Mouse (Mus musculus) CH12.LX (cell line): ENCODE data around the gene Prph.

Source experiments
- EP300 ChIP-seq: IDR thresholded peaks from 2 replicates; pipeline ENCODE4 v1.6.1; 2011; ENCODE audit warnings: low read length, improper control_type of control experiment
- POLR2A ChIP-seq: IDR thresholded peaks from 2 replicates; pipeline ENCODE4 v1.6.1; 2011; ENCODE audit warnings: low read depth, mild to moderate bottlenecking, improper control_type of control experiment, low read length

- no peak for TF ChIP-seq POLR2A
- no peak for TF ChIP-seq EP300
Observed at GRCm38 (mm10) chr15:99083258-99083657, 28.3 kb downstream of the Prph start.
